Mouse (Mus musculus) heart, postnatal 10 days (tissue): ENCODE measurements around the gene Zfp597. TPM values are rescaled to one million over a fixed set of nuclear protein-coding genes. Genes with fewer than 3 reads are reported as not detected.

Experiments used
- microRNA-seq, 2 experiments: library from miRNA; unstranded; fragments of <30 nt; microRNA quantifications; one replicate each; pipeline ENCODE4 v1.2.0; 2022
- total RNA-seq, 2 experiments: library from RNA; stranded (reverse); gene quantifications; 2 replicates each; pipeline ENCODE4 v1.2.3; 2021

The Zfp597 gene
- total RNA-seq, 2 experiments from 2014 or later = 11.3 to 12.7 TPM

Small RNA genes within 50 kb of the gene (microRNA-seq; reads per million reads assigned to microRNA genes)
- gene Gm23493 = 0 reads per million in 2 experiments

Other genes starting within 250 kb of the Zfp597 start
- gene Mefv, start 166.5 kb downstream of the Zfp597 start, total RNA-seq = not detected
- gene Zfp263, start 140.5 kb downstream of the Zfp597 start, total RNA-seq = 10 to 100 TPM; 11.2 to 13.4 TPM
- gene Olfr15, start 53.7 kb downstream of the Zfp597 start, total RNA-seq = not detected
- 1 to 10 TPM; 1.1 to 1.5 TPM for gene Zfp174, start 37.3 kb downstream of the Zfp597 start, total RNA-seq
- 10 to 100 TPM; 56.6 to 58.7 TPM for gene Naa60, start 12.2 kb downstream of the Zfp597 start, total RNA-seq
- gene Gm20695, start 87 bp upstream of the Zfp597 start, total RNA-seq = not detected
- 1 to 10 TPM; 3.6 to 4.6 TPM for gene 1700037C18Rik, start 24.1 kb upstream of the Zfp597 start, total RNA-seq
- 10 to 100 TPM in 1 of 2 experiments, 1 to 10 TPM in 1; 9.4 to 11.3 TPM for gene Cluap1, start 24.2 kb upstream of the Zfp597 start, total RNA-seq
- 1 to 10 TPM; 3.0 to 3.1 TPM for gene Nlrc3, start 92.1 kb upstream of the Zfp597 start, total RNA-seq
- gene Slx4, start 119.2 kb upstream of the Zfp597 start, total RNA-seq = 10 to 100 TPM; 11.0 to 14.4 TPM
- gene Dnase1, start 152.4 kb upstream of the Zfp597 start, total RNA-seq = not detected
- gene Trap1, start 193.3 kb upstream of the Zfp597 start, total RNA-seq = 100 to 1,000 TPM; 154 to 164 TPM